Mouse (Mus musculus) thymus, adult 2 months (tissue): Measurements from ENCODE around the gene Ccng1. TPM values are rescaled to one million over a fixed set of nuclear protein-coding genes. Genes with fewer than 3 reads are reported as not detected.

Experiments
- DNase-seq: peaks from one replicate; pipeline ENCODE4 v3.0.0; 2021
- H3K27ac ChIP-seq: fragments of 200-500 bp; 2 replicates; pipeline ENCODE4 v1.5.1; 2012; ENCODE audit warnings: low read length, control low read depth; ENCODE audit not compliant: control insufficient read depth, insufficient read depth
- H3K27me3 ChIP-seq: fragments of 200-500 bp; 2 replicates; pipeline ENCODE4 v1.6.1; 2012; ENCODE audit warnings: mild to moderate bottlenecking, low read length, moderate library complexity, mixed read lengths; ENCODE audit not compliant: control insufficient read depth, insufficient read depth
- H3K36me3 ChIP-seq: fragments of 200-500 bp; 2 replicates; pipeline ENCODE4 v1.6.1; 2012; ENCODE audit warnings: mild to moderate bottlenecking, low read length, moderate library complexity; ENCODE audit not compliant: control insufficient read depth, insufficient read depth
- H3K4me1 ChIP-seq: fragments of 200-500 bp; replicated peaks from 2 replicates; pipeline ENCODE4 v1.6.1; 2012; ENCODE audit warnings: low read length; ENCODE audit not compliant: control insufficient read depth, insufficient read depth
- H3K4me3 ChIP-seq: fragments of 200-500 bp; 2 replicates; pipeline ENCODE4 v1.5.1; 2012; ENCODE audit warnings: mild to moderate bottlenecking, low read length, control low read depth, moderate library complexity; ENCODE audit not compliant: control insufficient read depth, insufficient read depth
- CTCF ChIP-seq: fragments of 200-500 bp; IDR thresholded peaks from 2 replicates; pipeline ENCODE4 v1.5.1; 2012; ENCODE audit warnings: mild to moderate bottlenecking, control low read depth, low read length, moderate library complexity, borderline replicate concordance; ENCODE audit not compliant: control insufficient read depth, poor library complexity, insufficient read depth; ENCODE audit errors: extremely low read depth
- POLR2A ChIP-seq: fragments of 200-500 bp; IDR thresholded peaks from 2 replicates; pipeline ENCODE4 v1.6.1; 2012; ENCODE audit warnings: mild to moderate bottlenecking, low read length, control low read depth, moderate library complexity; ENCODE audit not compliant: control insufficient read depth, poor library complexity, insufficient read depth; ENCODE audit errors: extremely low read depth
- WGBS: fragments of 180-500 bp; shearing (Covaris S2); methylation state at CpG from one replicate; pipeline ENCODE4 v1.1.7; 2018; 5-methylcytosine and 5-hydroxymethylcytosine counted together
- polyA plus RNA-seq: library from polyadenylated mRNA; depleted of rRNA; stranded (reverse); fragments of >200 nt; gene quantifications from 2 replicates; pipeline ENCODE4 v1.2.3, GENCODE M21; 2012

Ccng1 gene
- polyA plus RNA-seq, 1 experiment = 19.8 TPM

GRCm38 (mm10) chr11:40753836-40754235 lies 1.3 kb downstream of the Ccng1 start:
- no peak overlapping the region for H3K4me3 ChIP-seq
- no peaks in the 10 kb centered on the region for H3K27me3 ChIP-seq
- H3K36me3 ChIP-seq = peaks cover 26% of the 10 kb centered on the region
- no peaks in the 10 kb centered on the region for H3K4me1 ChIP-seq
- WGBS = 85% methylated on average over 6 of the region's 6 CpGs
- H3K27ac ChIP-seq = no peak overlapping the region
- DNase-seq = no peak
- no peak for TF ChIP-seq CTCF

DNA sequence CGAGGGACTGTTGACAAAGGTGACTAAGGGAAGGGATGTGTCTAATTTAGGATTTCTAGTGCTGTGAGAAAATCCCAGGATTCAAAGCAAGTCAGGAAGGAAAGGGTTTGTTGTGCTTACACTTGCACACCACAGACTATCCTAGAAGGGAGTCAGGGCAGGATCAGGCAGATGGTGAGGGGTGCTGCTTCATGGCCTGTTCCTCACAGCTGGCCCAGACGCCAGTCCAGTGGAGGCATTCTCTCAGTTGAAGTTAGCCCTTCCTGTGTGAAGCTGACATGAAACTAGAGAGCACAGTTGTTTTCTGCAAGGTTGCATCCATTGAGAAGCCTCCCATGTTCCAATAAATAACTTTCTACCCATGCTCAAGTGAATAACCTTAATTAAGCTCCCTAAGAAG lies 7.4 kb downstream of the Ccng1 start:
- Histone ChIP-seq H3K4me1 (no peaks in the 10 kb centered on the region), H3K36me3 (peaks cover 26% of the 10 kb centered on the region), H3K27ac (no peak overlapping the region), H3K27me3 (no peaks in the 10 kb centered on the region), H3K4me3 (no peak overlapping the region)
- no peak for DNase-seq
- TF ChIP-seq CTCF (no peak), POLR2A (no peak)
- WGBS = 99% methylated on average over 2 of the region's 2 CpGs

DNA sequence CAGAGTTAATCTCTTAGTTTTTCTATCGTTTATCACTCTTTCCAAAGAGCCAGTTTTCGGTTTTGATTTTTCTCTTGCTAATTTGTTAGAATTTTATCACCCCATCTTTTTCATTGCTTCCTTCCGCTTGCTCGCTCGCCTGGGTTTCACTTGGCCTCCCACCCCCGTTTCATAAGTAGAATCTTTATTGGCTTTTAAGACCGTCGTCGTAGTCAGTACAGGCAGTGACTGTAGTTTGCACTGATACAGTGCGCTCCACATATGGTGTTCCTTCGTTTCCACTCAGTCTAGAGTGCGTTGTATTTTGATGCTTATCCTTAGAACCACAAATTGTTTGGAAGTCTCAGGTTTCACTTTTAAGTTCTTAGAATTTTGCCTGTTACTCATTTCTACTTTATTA lies 8.8 kb downstream of the Ccng1 start:
- Histone ChIP-seq H3K4me3 (no peak overlapping the region), H3K27me3 (no peaks in the 10 kb centered on the region), H3K36me3 (peaks cover 20% of the 10 kb centered on the region), H3K27ac (no peak overlapping the region), H3K4me1 (no peaks in the 10 kb centered on the region)
- WGBS = 95% methylated on average over 12 of the region's 12 CpGs
- no peak for TF ChIP-seq CTCF
- TF ChIP-seq POLR2A = no peak
- DNase-seq = no peak

DNA sequence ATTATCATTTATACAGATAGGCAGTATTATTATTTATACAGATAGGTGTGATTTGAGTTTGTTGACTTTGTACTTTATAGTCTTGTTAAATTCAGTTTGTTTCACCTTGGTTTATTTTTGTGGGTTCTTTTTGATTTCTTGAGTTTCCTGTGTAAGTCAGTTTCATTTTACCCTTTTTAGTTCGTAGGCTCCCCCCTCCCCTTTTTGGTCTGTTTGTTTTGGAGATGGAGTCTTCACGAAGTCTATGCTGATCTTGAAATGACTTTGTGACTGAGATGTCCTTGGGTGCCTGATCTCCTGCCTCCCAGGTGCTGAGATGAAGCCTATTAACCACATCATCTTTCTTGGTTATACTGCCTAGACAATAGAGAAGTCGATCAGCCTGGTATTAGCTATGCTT lies 10.8 kb downstream of the Ccng1 start:
- Histone ChIP-seq H3K4me1 (no peaks in the 10 kb centered on the region), H3K36me3 (peaks cover 4% of the 10 kb centered on the region; the same call in 1 of the 2 replicates), H3K27ac (no peak overlapping the region), H3K4me3 (no peak overlapping the region), H3K27me3 (no peaks in the 10 kb centered on the region)
- 41% methylated on average over 3 of the region's 3 CpGs for WGBS
- TF ChIP-seq CTCF (no peak), POLR2A (no peak)
- DNase-seq = no peak

DNA sequence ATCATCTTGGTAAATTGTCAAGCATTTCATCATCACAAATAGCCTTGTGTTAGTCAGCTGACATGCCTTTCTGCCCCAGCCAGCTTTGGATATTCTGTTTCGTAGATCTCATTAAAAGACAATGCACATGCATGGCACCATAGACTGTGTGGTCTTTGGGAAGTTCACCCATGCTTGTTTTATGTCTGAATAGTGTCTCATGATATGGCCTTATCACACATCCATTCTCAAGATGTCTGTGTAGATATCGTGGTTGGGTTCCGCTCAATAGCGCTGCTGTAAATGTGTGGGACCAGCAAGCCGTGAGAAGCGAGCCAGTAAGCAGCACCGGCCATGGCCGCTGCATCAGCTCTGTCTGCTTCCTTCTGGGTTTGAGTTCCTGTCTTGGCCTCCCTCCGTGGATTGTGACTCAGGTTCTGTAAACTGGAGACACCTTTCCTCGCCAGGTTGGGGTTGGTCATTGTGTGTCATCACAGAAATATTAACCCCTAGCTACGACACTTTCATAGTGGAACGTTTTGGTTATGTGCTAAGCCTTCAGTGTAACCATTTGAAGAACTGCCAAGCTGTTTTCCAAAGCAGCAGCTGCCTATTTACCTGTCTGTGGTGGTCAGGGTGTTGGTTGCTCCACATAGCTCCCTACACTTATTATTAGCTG lies 13.4 kb downstream of the Ccng1 start:
- Histone ChIP-seq H3K27ac (no peak overlapping the region), H3K4me1 (no peaks in the 10 kb centered on the region), H3K4me3 (no peak overlapping the region), H3K36me3 (peaks cover 23% of the 10 kb centered on the region), H3K27me3 (no peaks in the 10 kb centered on the region)
- 94% methylated on average over 12 of the region's 12 CpGs for WGBS
- no peak for DNase-seq
- TF ChIP-seq POLR2A = no peak
- no peak for TF ChIP-seq CTCF

DNA sequence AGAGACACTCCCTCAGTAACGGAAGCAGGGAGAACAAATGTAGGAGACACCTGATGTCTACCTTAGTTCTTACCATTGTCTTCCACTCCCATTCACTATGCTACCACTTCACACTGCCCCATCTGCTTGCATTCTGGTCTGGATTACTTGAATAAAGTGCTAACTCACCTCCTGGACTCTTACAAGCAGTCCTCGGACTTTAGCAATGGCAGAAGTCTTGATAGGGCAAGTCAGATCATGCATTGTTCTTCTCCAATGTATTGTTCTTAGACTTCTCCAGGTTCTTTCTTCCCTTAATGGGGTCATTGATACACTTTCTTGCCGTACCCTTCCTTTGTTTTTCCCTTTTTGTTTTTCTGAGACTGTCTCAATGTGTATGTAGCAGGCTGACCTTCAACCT lies 17.7 kb downstream of the Ccng1 start:
- WGBS = over 99% methylated on average over 3 of the region's 3 CpGs
- H3K36me3 ChIP-seq = peaks cover 24% of the 10 kb centered on the region
- no peak overlapping the region for H3K27ac ChIP-seq
- no peak for TF ChIP-seq CTCF
- no peak for TF ChIP-seq POLR2A
- peaks cover 3% of the 10 kb centered on the region for H3K4me1 ChIP-seq
- no peak for DNase-seq
- H3K27me3 ChIP-seq = no peaks in the 10 kb centered on the region
- no peak overlapping the region for H3K4me3 ChIP-seq

DNA sequence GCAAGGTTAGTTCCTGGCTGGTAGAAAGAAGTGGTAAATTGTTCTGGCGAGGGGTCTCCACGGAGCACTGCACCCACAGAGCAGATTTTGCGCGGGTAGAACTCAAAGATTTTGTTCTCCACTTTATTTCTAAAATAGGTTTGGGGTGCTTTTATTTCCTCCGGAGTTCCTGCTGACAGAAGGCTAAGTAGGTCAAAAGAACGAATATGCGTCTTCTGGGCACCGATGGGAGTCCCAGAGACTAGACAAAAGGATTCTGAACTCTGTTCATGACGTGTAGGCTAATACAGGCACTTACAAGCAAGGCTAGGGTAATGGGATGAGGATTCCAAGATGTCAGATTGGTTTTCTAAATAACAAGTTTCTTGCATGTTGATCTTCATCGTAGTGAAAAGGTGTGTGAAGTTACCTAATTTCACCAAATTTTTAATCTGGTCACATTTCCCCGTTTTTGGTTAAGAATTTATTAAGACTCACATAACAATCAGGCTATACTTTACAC lies 20.8 kb downstream of the Ccng1 start:
- WGBS = 4% methylated on average over 11 of the region's 11 CpGs
- H3K4me3 ChIP-seq = peak overlapping the region; percentile 93
- no peaks in the 10 kb centered on the region for H3K27me3 ChIP-seq
- H3K27ac ChIP-seq = no peak overlapping the region
- DNase-seq = no peak
- TF ChIP-seq POLR2A = no peak
- no peak for TF ChIP-seq CTCF
- peaks cover 20% of the 10 kb centered on the region for H3K36me3 ChIP-seq
- H3K4me1 ChIP-seq = peaks cover 3% of the 10 kb centered on the region
